Mouse (Mus musculus): Measurements from ENCODE around the gene Gm5640.
"Not testable (repeated sequence)": the region's sequence is repeated elsewhere in the genome, so short reads cannot be mapped to it uniquely, and the experiment has no call there.

Gene Gm5640

GRCm38 (mm10) chrX:74645466-74646323, at the start of gene Gm5640:
Gene Gm5640 (minus strand): TSS chrX:74645635.
- peak; percentile 6 for DNase-seq (ENCODE audit: low read depth, low spot score)

GRCm38 (mm10) chrX:74646393-74646792, 958 bp upstream of the Gm5640 start:
- DNase-seq (ENCODE audit: low read depth, low spot score) = not testable (repeated sequence)

- no peak for DNase-seq (ENCODE audit: low read depth, low spot score)
These were observed 53.1 kb downstream of the Gm5640 start, which contains the start of gene Olfr1325 for GRCm38 (mm10) chrX:74592379-74592778. Gene Olfr1325 (plus strand): TSS chrX:74592679.

Data from R1 (cell line).